Mouse (Mus musculus): ENCODE measurements around the gene Aqp12. TPM values are rescaled to one million over a fixed set of nuclear protein-coding genes. Genes with fewer than 3 reads are reported as not detected.
"Not testable (repeated sequence)": the region's sequence is repeated elsewhere in the genome, so short reads cannot be mapped to it uniquely, and the experiment has no call there.

Aqp12 gene
- polyA plus RNA-seq (2015; fragmentation: Nextera tagmentation; extraction: Ambion mirVana): not detected in 2 replicates

DNA sequence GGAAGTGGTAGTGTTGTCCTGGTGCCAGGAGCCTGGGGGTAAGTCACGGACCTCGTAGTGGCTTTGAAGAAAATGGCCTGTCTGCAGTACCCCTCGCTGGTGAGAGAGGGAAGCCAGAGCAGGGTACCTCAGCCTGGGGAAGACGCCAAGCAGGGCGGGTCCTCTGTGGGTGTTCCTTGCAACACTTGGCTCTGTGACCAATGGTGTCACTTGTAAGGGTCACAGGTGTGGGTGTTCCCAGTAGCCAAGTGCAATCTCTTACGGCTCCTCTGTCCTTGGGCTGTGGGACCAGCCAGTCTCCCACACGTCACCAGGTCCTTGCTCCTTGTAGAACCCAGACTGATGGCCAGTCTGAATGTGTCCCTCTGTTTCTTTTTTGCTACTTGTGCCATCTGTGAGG, at the start of gene Aqp12:
Gene Aqp12 (plus strand): TSS at position 274 of the 400 bp plus-strand sequence.
- H3K9me3 ChIP-seq (replicated peaks): 0 out of 2 replicates have a peak, but pooled peaks cover 3% of the 10 kb centered on the region
- H3K36me3 ChIP-seq (ENCODE audit: poor library complexity, severe bottlenecking): no peaks in the 10 kb centered on the region
- no peaks in the 10 kb centered on the region for H3K4me1 ChIP-seq
- H3K4me2 ChIP-seq: no peak within 1 kb of the TSS
- no peak for ATAC-seq
- no peaks in the 10 kb centered on the region for H3K27me3 ChIP-seq
- no peak within 1 kb of the TSS for H3K4me3 ChIP-seq
- H3K9ac ChIP-seq: no peak within 1 kb of the TSS
- WGBS: 75% methylated on average over 7 of the region's 7 CpGs
- H3K27ac ChIP-seq: no peak within 1 kb of the TSS

DNA sequence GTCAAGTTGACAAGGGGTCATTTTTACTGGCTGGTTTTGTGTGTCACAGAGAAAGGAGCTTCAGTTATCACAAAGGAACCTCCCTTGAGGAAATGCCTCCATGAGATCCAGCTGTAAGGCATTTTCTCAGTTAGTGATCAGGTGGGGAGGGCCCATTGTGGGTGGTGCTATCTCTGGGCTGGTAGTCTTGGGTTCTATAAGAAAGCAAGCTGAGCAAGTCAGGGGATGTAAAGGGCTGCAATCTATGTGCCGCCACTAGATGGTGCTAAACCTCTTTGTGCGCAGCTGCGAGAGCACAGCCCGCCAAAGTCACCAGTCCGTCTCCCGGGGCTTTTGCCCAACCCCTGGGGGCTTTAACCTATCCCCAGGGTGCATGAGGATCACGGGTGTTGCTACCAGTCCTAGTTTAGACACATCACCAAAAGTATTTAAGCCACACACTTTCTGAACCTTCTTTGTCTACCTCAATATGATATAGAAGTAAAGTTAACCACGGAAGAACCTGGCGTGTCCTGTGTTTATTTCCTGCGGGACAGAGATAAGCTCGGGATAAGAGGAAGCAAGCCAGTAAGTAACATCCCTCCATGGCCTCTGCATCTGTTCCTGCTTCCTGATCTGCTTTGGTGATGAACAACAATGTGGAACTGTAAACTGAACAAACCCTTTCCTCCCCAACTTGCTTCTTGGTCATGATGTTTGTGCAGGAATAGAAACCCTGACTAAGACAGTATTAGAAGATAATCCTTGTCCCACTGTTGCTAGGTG, 49.4 kb upstream of the Aqp12 start:
- not testable (repeated sequence) for H3K4me1 ChIP-seq; H3K9me3 ChIP-seq (replicated peaks); H3K27ac ChIP-seq; H3K27me3 ChIP-seq; H3K36me3 ChIP-seq (ENCODE audit: poor library complexity, severe bottlenecking); H3K9ac ChIP-seq
- H3K4me2 ChIP-seq: peak overlapping the region; percentile 46
- ATAC-seq: peak; percentile 30; the same call in 1 of the 2 replicates
- peak overlapping the region; percentile 1; the same call in 1 of the 2 replicates for H3K4me3 ChIP-seq
- 11% methylated on average over 11 of the region's 11 CpGs for WGBS

DNA sequence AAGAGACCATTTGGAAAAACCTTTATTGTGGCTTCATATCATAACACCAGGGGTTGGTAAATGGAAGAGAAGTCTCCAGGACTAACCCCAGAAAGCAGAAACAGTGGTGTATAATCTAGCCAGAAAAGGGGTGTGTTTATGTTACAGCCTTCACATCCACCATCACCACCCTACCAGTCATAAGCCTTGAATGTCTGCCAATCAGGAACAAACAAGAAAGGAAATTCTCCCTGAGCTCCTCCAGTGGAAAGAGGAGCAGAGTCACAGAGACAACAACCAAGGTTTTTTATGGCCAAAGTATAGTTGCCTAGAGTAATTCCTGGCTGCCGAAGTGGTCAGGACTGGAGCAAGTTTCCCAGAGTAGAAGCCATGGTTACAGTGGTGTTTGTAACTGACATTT, 47.1 kb upstream of the Aqp12 start:
- H3K4me1 ChIP-seq: no peaks in the 10 kb centered on the region
- no peaks in the 10 kb centered on the region for H3K36me3 ChIP-seq (ENCODE audit: poor library complexity, severe bottlenecking)
- no peak overlapping the region for H3K27ac ChIP-seq
- no peak overlapping the region for H3K9ac ChIP-seq
- H3K9me3 ChIP-seq (replicated peaks): no peaks in the 10 kb centered on the region
- H3K4me2 ChIP-seq: no peak overlapping the region
- no peaks in the 10 kb centered on the region for H3K27me3 ChIP-seq
- no peak for ATAC-seq
- WGBS: 90% methylated on average over 1 of the region's 1 CpGs
- no peak overlapping the region for H3K4me3 ChIP-seq

DNA sequence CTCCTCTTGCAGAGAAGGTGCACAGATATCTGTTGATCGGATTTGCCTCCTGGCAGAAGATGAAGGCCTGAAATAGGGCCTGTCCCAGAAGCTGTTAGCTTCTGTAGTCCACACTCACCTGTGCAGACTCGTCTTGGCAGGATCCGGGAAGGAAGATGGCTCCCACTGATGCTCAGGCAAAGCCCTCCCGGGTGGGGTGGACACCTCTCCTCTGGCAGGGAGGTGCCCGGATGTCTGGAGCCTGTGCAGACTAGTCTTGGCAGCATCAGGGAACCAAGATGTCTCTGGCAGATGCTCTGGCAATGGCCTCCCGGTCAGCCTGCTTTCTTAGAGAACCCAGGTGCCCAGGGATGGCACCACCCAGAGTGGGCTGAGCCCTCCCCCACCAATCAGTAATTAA, 35.3 kb upstream of the Aqp12 start:
- not testable (repeated sequence) for ATAC-seq; H3K36me3 ChIP-seq (ENCODE audit: poor library complexity, severe bottlenecking); H3K4me2 ChIP-seq

DNA sequence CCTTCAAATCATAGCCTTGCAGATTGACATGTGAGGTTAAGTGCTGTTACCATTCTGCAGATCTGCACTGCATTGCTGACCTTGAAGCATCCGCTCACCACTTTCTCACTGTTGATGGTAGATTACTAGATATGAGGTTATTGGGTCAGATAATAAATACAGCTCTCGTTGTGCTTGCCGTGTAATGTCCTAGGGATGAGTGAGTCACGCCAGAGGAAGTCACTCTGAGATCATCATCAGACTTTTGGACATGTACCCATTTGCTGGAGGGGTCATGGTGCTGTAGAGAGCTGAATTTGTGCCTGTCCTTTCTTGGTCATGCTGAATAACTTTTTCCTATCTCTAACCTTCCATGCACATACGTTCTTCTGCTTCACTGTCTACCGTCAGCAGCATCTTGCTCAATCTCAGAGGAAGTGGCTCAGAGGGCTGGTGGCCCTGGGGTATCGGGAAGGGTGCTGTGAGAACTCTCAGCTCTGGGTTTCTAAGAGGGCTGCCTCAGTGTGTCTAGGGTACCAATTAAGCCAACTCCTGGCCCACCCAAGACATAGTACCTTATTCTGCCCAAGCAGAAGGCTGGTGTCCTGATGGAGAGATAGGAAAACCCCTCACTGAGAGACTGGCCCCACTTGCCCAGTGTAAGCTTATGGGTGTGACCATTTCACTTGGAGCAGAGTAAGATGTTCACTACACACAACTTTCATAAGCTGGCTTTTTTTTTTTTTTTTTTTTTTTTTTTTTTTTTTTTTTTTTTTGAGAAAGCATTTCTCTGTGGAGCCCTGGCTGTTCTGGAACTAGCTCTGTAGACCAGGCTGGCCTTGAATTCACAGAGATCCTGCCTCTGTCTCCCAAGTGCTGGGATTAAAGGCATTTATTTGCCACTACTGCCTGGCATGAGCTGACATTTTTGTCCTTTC, 34.0 kb upstream of the Aqp12 start:
- Histone ChIP-seq H3K9ac (no peak overlapping the region), H3K4me1 (peaks cover 6% of the 10 kb centered on the region; the same call in 1 of the 2 replicates), H3K36me3 (ENCODE audit: poor library complexity, severe bottlenecking) (no peaks in the 10 kb centered on the region), H3K27ac (no peak overlapping the region), H3K27me3 (no peaks in the 10 kb centered on the region), H3K4me2 (no peak overlapping the region), H3K9me3 (replicated peaks) (no peaks in the 10 kb centered on the region), H3K4me3 (no peak overlapping the region)
- no peak for ATAC-seq
- 93% methylated on average over 7 of the region's 7 CpGs for WGBS

More for the DNA sequence above, 35.3 kb upstream of the Aqp12 start:
- H3K4me3 ChIP-seq; H3K9me3 ChIP-seq (replicated peaks); H3K27ac ChIP-seq; H3K9ac ChIP-seq; H3K27me3 ChIP-seq; H3K4me1 ChIP-seq: not testable (repeated sequence)
- WGBS: 94% methylated on average over 6 of the region's 6 CpGs

DNA sequence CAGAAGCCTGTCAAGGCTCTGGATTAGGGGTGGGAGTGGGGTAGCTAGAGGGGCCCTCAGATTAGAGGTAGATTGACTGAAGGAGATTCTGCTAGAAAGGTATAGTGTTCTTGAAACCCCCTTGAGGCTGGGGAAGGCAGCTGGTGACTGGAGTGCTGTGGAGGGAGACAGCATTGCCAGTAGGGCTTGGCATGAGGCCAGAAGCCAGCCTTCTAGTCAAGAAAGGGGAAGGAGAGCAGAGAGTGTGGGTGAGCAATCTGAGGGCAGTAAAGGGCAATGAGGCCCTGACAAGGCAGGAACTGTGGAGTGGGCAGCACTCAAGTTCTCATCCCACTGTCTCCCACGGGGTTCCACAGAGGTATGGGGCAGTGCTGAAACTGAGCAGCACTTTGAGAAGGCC, 33.3 kb upstream of the Aqp12 start:
- ATAC-seq: no peak
- H3K27me3 ChIP-seq: no peaks in the 10 kb centered on the region
- H3K9me3 ChIP-seq (replicated peaks): no peaks in the 10 kb centered on the region
- 68% methylated on average over 1 of the region's 1 CpGs for WGBS
- H3K4me1 ChIP-seq: peaks cover 6% of the 10 kb centered on the region; the same call in 1 of the 2 replicates
- no peak overlapping the region for H3K4me2 ChIP-seq
- H3K4me3 ChIP-seq: no peak overlapping the region
- no peak overlapping the region for H3K27ac ChIP-seq
- 0 out of 2 replicates have a peak overlapping the region, but pooled peaks have one; percentile 21 for H3K9ac ChIP-seq
- no peaks in the 10 kb centered on the region for H3K36me3 ChIP-seq (ENCODE audit: poor library complexity, severe bottlenecking)

DNA sequence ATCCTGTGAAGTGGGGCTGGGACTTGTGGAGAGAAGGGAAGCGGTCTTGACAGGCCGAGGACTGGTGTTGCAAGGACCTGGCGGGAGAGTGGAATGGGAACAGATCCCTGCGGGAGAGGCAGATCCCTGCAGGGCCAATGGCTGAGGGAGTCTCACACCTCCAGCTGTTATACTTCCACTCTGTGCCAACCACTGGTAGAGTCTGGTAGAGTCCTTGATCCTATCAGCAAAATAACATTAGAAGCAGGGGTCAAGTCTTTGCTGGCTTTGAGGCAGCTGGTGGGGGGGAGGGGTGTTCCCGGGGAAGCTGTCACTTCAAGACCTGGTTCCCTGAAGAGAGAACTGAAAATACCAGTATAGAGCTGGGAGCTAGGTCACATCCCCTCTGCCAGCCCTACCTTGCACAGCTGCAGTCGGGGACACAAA, 30.0 kb upstream of the Aqp12 start:
- no peaks in the 10 kb centered on the region for H3K36me3 ChIP-seq (ENCODE audit: poor library complexity, severe bottlenecking)
- 58% methylated on average over 6 of the region's 6 CpGs for WGBS
- H3K27ac ChIP-seq: no peak overlapping the region
- H3K27me3 ChIP-seq: no peaks in the 10 kb centered on the region
- H3K9ac ChIP-seq: no peak overlapping the region
- no peak for ATAC-seq
- no peak overlapping the region for H3K4me2 ChIP-seq
- H3K4me1 ChIP-seq: peaks cover 6% of the 10 kb centered on the region; the same call in 1 of the 2 replicates
- H3K4me3 ChIP-seq: no peak overlapping the region
- no peaks in the 10 kb centered on the region for H3K9me3 ChIP-seq (replicated peaks)

DNA sequence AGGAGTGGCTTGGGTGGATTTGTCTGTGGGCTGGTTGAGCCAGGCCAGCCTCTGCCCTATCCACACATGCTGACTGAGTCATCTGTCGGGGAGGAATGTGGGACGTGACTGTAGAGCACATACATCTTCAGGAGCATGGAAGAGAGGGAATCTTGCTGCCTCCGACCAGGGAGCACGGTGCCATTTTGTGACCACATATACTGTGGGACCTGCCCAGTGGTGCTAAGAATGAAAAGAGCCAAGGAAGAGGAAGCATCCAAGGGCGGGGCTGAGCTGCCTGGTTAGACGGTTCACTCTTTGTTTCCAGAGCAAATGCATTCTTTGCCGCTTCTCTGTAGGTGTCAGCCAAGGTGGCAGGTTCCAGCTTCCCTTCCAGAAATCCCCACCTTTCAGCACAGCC, 27.5 kb upstream of the Aqp12 start:
- Histone ChIP-seq H3K36me3 (ENCODE audit: poor library complexity, severe bottlenecking) (no peaks in the 10 kb centered on the region), H3K27me3 (no peaks in the 10 kb centered on the region), H3K4me3 (no peak overlapping the region), H3K4me1 (no peaks in the 10 kb centered on the region), H3K4me2 (no peak overlapping the region), H3K27ac (no peak overlapping the region), H3K9me3 (replicated peaks) (no peaks in the 10 kb centered on the region), H3K9ac (no peak overlapping the region)
- 48% methylated on average over 7 of the region's 7 CpGs for WGBS
- no peak for ATAC-seq

DNA sequence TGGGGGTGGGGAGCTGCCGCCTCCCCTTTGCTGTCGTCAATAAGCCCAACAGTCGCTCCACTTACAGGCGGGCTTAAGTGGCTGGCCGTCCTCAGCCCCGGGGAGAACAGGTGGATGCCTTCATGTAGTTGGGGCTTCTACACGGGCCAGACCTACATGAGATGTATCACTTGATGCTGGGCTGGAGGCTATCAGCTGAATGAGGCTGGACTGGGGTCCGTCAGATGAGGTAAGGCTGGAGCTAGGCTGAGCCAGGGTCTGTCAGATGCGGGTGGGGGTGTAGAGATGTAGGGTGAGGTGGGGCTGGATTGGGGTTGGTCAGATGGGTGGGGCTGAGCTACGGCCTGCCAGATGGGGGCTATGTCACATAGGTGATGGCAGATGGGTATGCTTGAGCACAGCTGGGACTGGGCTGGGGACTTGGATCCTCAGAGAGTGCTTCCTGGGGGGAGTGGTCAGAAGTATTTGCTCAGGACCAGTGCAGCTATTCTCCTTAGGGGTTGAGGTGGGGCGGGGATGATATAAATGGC, 27.0 kb upstream of the Aqp12 start:
- Histone ChIP-seq H3K4me3 (no peak overlapping the region), H3K4me2 (no peak overlapping the region), H3K27me3 (no peaks in the 10 kb centered on the region), H3K4me1 (no peaks in the 10 kb centered on the region), H3K9ac (no peak overlapping the region), H3K27ac (no peak overlapping the region), H3K9me3 (replicated peaks) (no peaks in the 10 kb centered on the region), H3K36me3 (ENCODE audit: poor library complexity, severe bottlenecking) (no peaks in the 10 kb centered on the region)
- ATAC-seq: no peak
- WGBS: 35% methylated on average over 11 of the region's 11 CpGs

DNA sequence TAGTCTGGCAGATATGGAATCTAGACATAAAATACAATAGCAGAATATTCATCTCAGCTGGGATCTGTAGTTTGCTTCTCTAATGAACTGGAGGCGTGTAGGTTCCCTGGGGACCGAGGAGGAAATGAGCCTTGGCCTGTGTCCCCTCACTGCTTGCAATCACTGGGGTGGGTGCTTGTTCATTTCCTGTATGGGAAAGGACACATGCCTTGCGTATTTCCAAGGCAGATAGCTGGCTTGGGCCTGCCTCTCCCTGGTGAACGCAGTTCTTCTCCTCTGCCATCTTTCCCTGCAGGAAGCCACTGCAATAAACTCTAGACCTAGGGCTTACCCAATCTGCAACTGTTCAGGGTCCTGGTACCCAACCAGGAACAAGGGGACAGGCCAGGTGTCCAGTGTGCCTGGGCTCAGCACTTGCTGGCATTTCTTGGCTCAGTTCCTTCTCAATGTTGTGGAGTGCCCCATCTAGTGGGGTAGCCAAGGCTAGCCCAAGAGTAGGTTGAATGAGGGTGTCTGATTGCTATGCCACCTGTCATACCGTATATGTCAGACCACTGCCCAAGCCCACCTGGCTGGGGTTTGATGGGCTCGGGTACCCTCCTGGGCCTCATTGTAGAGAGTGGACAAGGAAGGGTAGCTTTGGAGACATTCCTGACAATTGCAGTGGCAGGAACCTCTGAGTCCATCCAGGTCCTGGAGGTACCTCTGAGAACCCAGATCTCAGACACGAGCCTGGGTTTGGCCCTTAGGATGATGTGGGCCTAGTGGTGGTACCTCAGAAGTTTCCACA, 24.9 kb upstream of the Aqp12 start:
- Histone ChIP-seq H3K9ac (no peak overlapping the region), H3K27ac (no peak overlapping the region), H3K9me3 (replicated peaks) (no peaks in the 10 kb centered on the region), H3K27me3 (no peaks in the 10 kb centered on the region), H3K4me1 (no peaks in the 10 kb centered on the region), H3K4me3 (no peak overlapping the region), H3K4me2 (no peak overlapping the region), H3K36me3 (ENCODE audit: poor library complexity, severe bottlenecking) (no peaks in the 10 kb centered on the region)
- 88% methylated on average over 7 of the region's 7 CpGs for WGBS
- no peak for ATAC-seq

DNA sequence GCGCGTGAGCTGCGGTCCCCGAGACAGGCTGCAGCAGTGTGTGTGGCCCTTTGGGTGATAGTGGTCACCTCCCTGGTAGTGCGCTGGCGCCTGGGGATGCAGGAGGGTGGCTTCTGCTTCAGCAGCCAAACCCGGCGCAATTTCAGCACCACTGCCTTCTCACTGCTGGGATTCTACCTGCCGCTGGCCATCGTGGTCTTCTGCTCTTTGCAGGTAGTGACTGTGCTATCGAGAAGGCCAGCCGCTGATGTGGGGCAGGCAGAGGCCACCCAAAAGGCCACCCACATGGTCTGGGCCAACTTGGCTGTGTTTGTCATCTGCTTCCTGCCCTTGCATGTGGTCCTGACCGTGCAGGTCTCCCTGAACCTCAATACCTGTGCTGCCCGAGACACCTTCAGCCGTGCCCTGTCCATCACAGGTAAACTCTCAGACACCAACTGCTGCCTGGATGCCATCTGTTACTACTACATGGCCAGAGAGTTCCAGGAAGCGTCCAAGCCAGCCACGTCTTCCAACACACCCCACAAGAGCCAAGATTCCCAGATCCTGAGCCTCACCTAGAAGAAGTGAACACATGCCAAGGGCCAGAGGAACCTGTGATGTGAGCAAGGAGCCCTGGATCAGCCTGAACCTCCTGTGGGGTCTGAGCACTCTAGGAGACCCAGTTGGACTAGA, 23.1 kb upstream of the Aqp12 start:
- Histone ChIP-seq H3K4me2 (no peak overlapping the region), H3K4me1 (no peaks in the 10 kb centered on the region), H3K9ac (no peak overlapping the region), H3K27me3 (no peaks in the 10 kb centered on the region), H3K9me3 (replicated peaks) (no peaks in the 10 kb centered on the region), H3K36me3 (ENCODE audit: poor library complexity, severe bottlenecking) (no peaks in the 10 kb centered on the region), H3K4me3 (no peak overlapping the region), H3K27ac (no peak overlapping the region)
- ATAC-seq: no peak
- whole genome bisulfite sequencing: 92% methylated on average over 17 of the region's 17 CpGs
